Mouse (Mus musculus) heart, adult 2 months (tissue): Measurements from ENCODE around the gene Ank3. TPM values are rescaled to one million over a fixed set of nuclear protein-coding genes. Genes with fewer than 3 reads are reported as not detected.

Experiments
- DNase-seq, 2 experiments: peaks; one replicate each; pipeline ENCODE4 v3.0.0; 2021
- H3K27ac ChIP-seq: fragments of 200-600 bp; 2 replicates; pipeline ENCODE4 v1.8.1; 2022
- H3K27me3 ChIP-seq: fragments of 200-500 bp; 2 replicates; pipeline ENCODE4 v1.6.1; 2012; ENCODE audit warnings: mild to moderate bottlenecking, low read length, inconsistent platforms, mixed read lengths; ENCODE audit not compliant: control insufficient read depth, insufficient read depth
- H3K36me3 ChIP-seq: fragments of 200-500 bp; 2 replicates; pipeline ENCODE4 v1.6.1; 2012; ENCODE audit warnings: low read length, inconsistent platforms; ENCODE audit not compliant: control insufficient read depth, insufficient read depth
- H3K4me1 ChIP-seq: fragments of 200-500 bp; 2 replicates; pipeline ENCODE4 v1.6.1; 2011; ENCODE audit warnings: low read length; ENCODE audit not compliant: control insufficient read depth, insufficient read depth
- H3K4me3 ChIP-seq: fragments of 200-600 bp; 2 replicates; pipeline ENCODE4 v1.8.1; 2022
- H3K79me2 ChIP-seq: fragments of 200-500 bp; replicated peaks from 2 replicates; pipeline ENCODE4 v1.6.1; 2012; ENCODE audit warnings: mild to moderate bottlenecking, inconsistent platforms, low read length, moderate library complexity, mixed read lengths; ENCODE audit not compliant: control insufficient read depth, insufficient read depth
- H3K9ac ChIP-seq: fragments of 200-500 bp; 2 replicates; pipeline ENCODE4 v1.6.1; 2012; ENCODE audit warnings: low read depth, mild to moderate bottlenecking, control low read depth, inconsistent platforms, low read length, mixed read lengths
- CTCF ChIP-seq: fragments of 200-600 bp; IDR thresholded peaks from 2 replicates; pipeline ENCODE4 v1.8.1; 2022; ENCODE audit warnings: antibody characterized with exemption, mild to moderate bottlenecking, moderate library complexity
- EP300 ChIP-seq: fragments of 200-500 bp; IDR thresholded peaks from 2 replicates; pipeline ENCODE4 v1.6.1; 2011; ENCODE audit warnings: low read depth, low read length, control low read depth; ENCODE audit not compliant: insufficient read depth
- POLR2A ChIP-seq: fragments of 200-500 bp; IDR thresholded peaks from 2 replicates; pipeline ENCODE4 v1.6.1; 2011; ENCODE audit warnings: mild to moderate bottlenecking, low read depth, low read length, control low read depth; ENCODE audit not compliant: insufficient read depth
- WGBS: fragments of 180-500 bp; shearing (Covaris S2); methylation state at CpG from one replicate; pipeline ENCODE4 v1.1.7; 2018; 5-methylcytosine and 5-hydroxymethylcytosine counted together
- intact Hi-C: fragments of 180-260 bp; cut with DNase I; formaldehyde crosslinking; loops from one replicate; pipeline ENCODE4 v1.15.1; 2025
- polyA plus RNA-seq: library from polyadenylated mRNA; depleted of rRNA; stranded (reverse); fragments of >200 nt; gene quantifications from 2 replicates; pipeline ENCODE4 v1.2.3, GENCODE M21; 2012; rRNA removed
- total RNA-seq, 2 experiments: library from RNA; stranded (reverse); gene quantifications; 2 replicates each; pipeline ENCODE4 v1.2.3; 2021

Ank3 gene
- total and polyA plus RNA-seq, 3 experiments = 16.8 to 80.3 (median 64.6) TPM

- Histone ChIP-seq H3K36me3 (no peaks in the 10 kb centered on the region), H3K27ac (no peak overlapping the region), H3K27me3 (no peaks in the 10 kb centered on the region), H3K4me1 (no peaks in the 10 kb centered on the region), H3K9ac (no peak overlapping the region), H3K79me2 (no peaks in the 10 kb centered on the region), H3K4me3 (no peak overlapping the region)
- intact Hi-C loops = no loop called here
- DNase-seq = no peak
- no peak for TF ChIP-seq POLR2A
- no peak for TF ChIP-seq EP300
- no peak for TF ChIP-seq CTCF
- 61% methylated on average over 6 of the region's 6 CpGs for WGBS
Measured at GRCm38 (mm10) chr10:70067169-70068115, 668.9 kb downstream of the Ank3 start.

GRCm38 (mm10) chr10:70069321-70069720 is 670.7 kb downstream of the Ank3 start:
- TF ChIP-seq EP300 (no peak), POLR2A (no peak), CTCF (no peak)
- Histone ChIP-seq H3K79me2 (no peaks in the 10 kb centered on the region), H3K27me3 (no peaks in the 10 kb centered on the region), H3K27ac (no peak overlapping the region), H3K4me3 (no peak overlapping the region), H3K4me1 (no peaks in the 10 kb centered on the region), H3K9ac (no peak overlapping the region), H3K36me3 (no peaks in the 10 kb centered on the region)
- DNase-seq = no peak
- intact Hi-C loops = no loop called here
- 62% methylated on average over 6 of the region's 6 CpGs for WGBS

- no peak for DNase-seq
- Histone ChIP-seq H3K27ac (no peak overlapping the region), H3K79me2 (no peaks in the 10 kb centered on the region), H3K9ac (no peak overlapping the region), H3K4me1 (no peaks in the 10 kb centered on the region), H3K27me3 (no peaks in the 10 kb centered on the region), H3K36me3 (no peaks in the 10 kb centered on the region), H3K4me3 (no peak overlapping the region)
- intact Hi-C loops = no loop called here
- TF ChIP-seq POLR2A = no peak
- no peak for TF ChIP-seq EP300
- no peak for TF ChIP-seq CTCF
- 79% methylated on average over 4 of the region's 4 CpGs for WGBS
Measured at GRCm38 (mm10) chr10:70071334-70071733, 672.8 kb downstream of the Ank3 start.

Other genes starting within 250 kb of the Ank3 start
- gene Rhobtb1, start 247.3 kb upstream of the Ank3 start, total RNA-seq = 100 to 1,000 TPM; 123 to 160 TPM
- 65.5 and 79.6 TPM in 2 replicates for gene Rhobtb1, start 247.3 kb upstream of the Ank3 start, polyA plus RNA-seq
- 1 to 10 TPM; 1.1 TPM for gene A930033H14Rik, start 185.7 kb upstream of the Ank3 start, total RNA-seq
- 0.61 TPM in 2 replicates for gene A930033H14Rik, start 185.7 kb upstream of the Ank3 start, polyA plus RNA-seq
- 1 to 10 TPM in 1 of 2 experiments, under 1 TPM in 1; 0.52 to 1.1 TPM for gene Cdk1, start 45.8 kb upstream of the Ank3 start, total RNA-seq
- 1.1 and 3.2 TPM in 2 replicates for gene Cdk1, start 45.8 kb upstream of the Ank3 start, polyA plus RNA-seq